Mouse (Mus musculus) MEL (cell line): ENCODE measurements around the gene Ergic1. TPM values are rescaled to one million over a fixed set of nuclear protein-coding genes. Genes with fewer than 3 reads are reported as not detected.

Experiments
- DNase-seq: peaks from one replicate; pipeline ENCODE4 v3.0.0; 2011; ENCODE audit warnings: low read depth, low spot score
- H3K27ac ChIP-seq: 2 replicates; pipeline ENCODE4 v1.5.1; 2012; ENCODE audit warnings: low read depth, mild to moderate bottlenecking, control low read depth, low read length, moderate library complexity; ENCODE audit not compliant: control insufficient read depth
- H3K27me3 ChIP-seq, 2 experiments: fragments of 150-350 bp in 1 of 2; sonication (generic) in 1 of 2; 2 replicates each; pipeline ENCODE4 v1.6.1; 2012; ENCODE audit warnings: low read length in 2 of 2, mild to moderate bottlenecking in 2 of 2, improper control_type of control experiment in 1 of 2, moderate library complexity in 1 of 2; ENCODE audit not compliant: insufficient read depth in 2 of 2, control insufficient read depth in 1 of 2
- H3K36me3 ChIP-seq, 2 experiments: 2 replicates each; pipeline ENCODE4 v1.6.1; 2012 to 2014; ENCODE audit warnings: low read length in 2 of 2, improper control_type of control experiment in 1 of 2, inconsistent platforms in 1 of 2, mild to moderate bottlenecking in 1 of 2; ENCODE audit not compliant: insufficient read depth in 2 of 2, control insufficient read depth in 1 of 2
- H3K4me1 ChIP-seq, 2 experiments: fragments of 150-350 bp in 1 of 2; sonication (generic) in 1 of 2; 2 replicates each; pipeline ENCODE4 v1.6.1; 2012; ENCODE audit warnings: low read length in 2 of 2, improper control_type of control experiment in 1 of 2, mild to moderate bottlenecking in 1 of 2; ENCODE audit not compliant: insufficient read depth in 2 of 2, control insufficient read depth in 1 of 2
- H3K4me3 ChIP-seq, 2 experiments: fragments of 150-350 bp in 1 of 2; sonication (generic) in 1 of 2; 2 replicates each; pipeline ENCODE4 v1.5.1; 2012; ENCODE audit warnings: low read depth in 2 of 2, low read length in 2 of 2, mild to moderate bottlenecking in 2 of 2, moderate library complexity in 2 of 2, control low read depth in 1 of 2, improper control_type of control experiment in 1 of 2; ENCODE audit not compliant: control insufficient read depth in 1 of 2, insufficient read depth in 1 of 2
- H3K79me2 ChIP-seq: 2 replicates; pipeline ENCODE4 v1.6.1; 2012; ENCODE audit warnings: mild to moderate bottlenecking, low read length, moderate library complexity; ENCODE audit not compliant: control insufficient read depth, poor library complexity, insufficient read depth
- H3K9ac ChIP-seq: 2 replicates; pipeline ENCODE4 v1.6.1; 2012; ENCODE audit warnings: low read depth, mild to moderate bottlenecking, control low read depth, low read length, moderate library complexity; ENCODE audit not compliant: control insufficient read depth, poor library complexity, severe bottlenecking
- H3K9me3 ChIP-seq: fragments of 150-350 bp; sonication (generic); replicated peaks from 2 replicates; pipeline ENCODE4 v1.6.1; 2012; ENCODE audit warnings: mild to moderate bottlenecking, low read length, improper control_type of control experiment, moderate library complexity; ENCODE audit not compliant: insufficient read depth
- BHLHE40 ChIP-seq: IDR thresholded peaks from 2 replicates; pipeline ENCODE4 v1.6.1; 2012; ENCODE audit warnings: low read depth, mild to moderate bottlenecking, inconsistent platforms, low read length, improper control_type of control experiment, borderline replicate concordance
- CHD1 ChIP-seq: IDR thresholded peaks from 2 replicates; pipeline ENCODE4 v1.6.1; 2012; ENCODE audit warnings: low read depth, mild to moderate bottlenecking, inconsistent platforms, low read length, improper control_type of control experiment
- CHD2 ChIP-seq: IDR thresholded peaks from 2 replicates; pipeline ENCODE4 v1.6.1; 2011; ENCODE audit warnings: low read length, improper control_type of control experiment
- CTCF ChIP-seq, 3 experiments: IDR thresholded peaks in 2 of 3; conservative IDR thresholded peaks in 1 of 3; 2 replicates each; pipeline ENCODE4 v1.5.1; 2011 to 2012; ENCODE audit warnings: low read length in 3 of 3, low read depth in 2 of 3, mild to moderate bottlenecking in 2 of 3, improper control_type of control experiment in 1 of 3, inconsistent platforms in 1 of 3, mixed read lengths in 1 of 3, moderate library complexity in 1 of 3; ENCODE audit not compliant: control insufficient read depth in 1 of 3, insufficient read depth in 1 of 3, poor library complexity in 1 of 3, severe bottlenecking in 1 of 3
- E2F4 ChIP-seq: IDR thresholded peaks from 2 replicates; pipeline ENCODE4 v1.6.1; 2011; ENCODE audit warnings: low read depth, low read length, improper control_type of control experiment, borderline replicate concordance
- EP300 ChIP-seq, 2 experiments: IDR thresholded peaks; 2 replicates each; pipeline ENCODE4 v1.6.1; 2011; ENCODE audit warnings: improper control_type of control experiment in 2 of 2, low read length in 2 of 2, low read depth in 1 of 2, mild to moderate bottlenecking in 1 of 2
- ETS1 ChIP-seq: IDR thresholded peaks from 2 replicates; pipeline ENCODE4 v1.6.1; 2012; ENCODE audit warnings: low read depth, mild to moderate bottlenecking, inconsistent platforms, low read length, improper control_type of control experiment, moderate library complexity
- GATA1 ChIP-seq: IDR thresholded peaks from 2 replicates; pipeline ENCODE4 v1.6.1; 2011; ENCODE audit warnings: low read depth, low read length, improper control_type of control experiment
- HCFC1 ChIP-seq: IDR thresholded peaks from 2 replicates; pipeline ENCODE4 v1.6.1; 2012; ENCODE audit warnings: low read depth, mild to moderate bottlenecking, inconsistent platforms, low read length, improper control_type of control experiment, moderate library complexity
- KAT2A ChIP-seq: conservative IDR thresholded peaks from 2 replicates; pipeline ENCODE4 v1.6.1; 2012; ENCODE audit warnings: low read depth, low read length, improper control_type of control experiment, inconsistent platforms
- MAX ChIP-seq: IDR thresholded peaks from 2 replicates; pipeline ENCODE4 v1.6.1; 2011; ENCODE audit warnings: low read length, improper control_type of control experiment
- MAZ ChIP-seq: IDR thresholded peaks from 2 replicates; pipeline ENCODE4 v1.6.1; 2012; ENCODE audit warnings: low read depth, mild to moderate bottlenecking, inconsistent platforms, low read length, improper control_type of control experiment
- MEF2A ChIP-seq: IDR thresholded peaks from 2 replicates; pipeline ENCODE4 v1.6.1; 2014; ENCODE audit warnings: low read depth, mild to moderate bottlenecking, inconsistent platforms, low read length, improper control_type of control experiment; ENCODE audit not compliant: poor library complexity, insufficient replicate concordance, severe bottlenecking; ENCODE audit errors: extremely low read depth
- MXI1 ChIP-seq: IDR thresholded peaks from 2 replicates; pipeline ENCODE4 v1.6.1; 2011; ENCODE audit warnings: mild to moderate bottlenecking, low read depth, low read length, improper control_type of control experiment
- MYB ChIP-seq: IDR thresholded peaks from 2 replicates; pipeline ENCODE4 v1.6.1; 2011; ENCODE audit warnings: mild to moderate bottlenecking, low read depth, low read length, improper control_type of control experiment
- MYC ChIP-seq: IDR thresholded peaks from 2 replicates; pipeline ENCODE4 v1.6.1; 2011; ENCODE audit warnings: low read depth, mild to moderate bottlenecking, low read length, improper control_type of control experiment, moderate library complexity
- NRF1 ChIP-seq: IDR thresholded peaks from 2 replicates; pipeline ENCODE4 v1.6.1; 2014; ENCODE audit warnings: low read depth, mild to moderate bottlenecking, inconsistent platforms, low read length, improper control_type of control experiment, moderate library complexity; ENCODE audit not compliant: poor library complexity, insufficient read depth, severe bottlenecking
- POLR2A ChIP-seq, 2 experiments: IDR thresholded peaks; 2 replicates each; pipeline ENCODE4 v1.6.1; 2011 to 2012; ENCODE audit warnings: low read length in 2 of 2, mild to moderate bottlenecking in 2 of 2, control low read depth in 1 of 2, improper control_type of control experiment in 1 of 2, low read depth in 1 of 2, moderate library complexity in 1 of 2; ENCODE audit not compliant: control insufficient read depth in 1 of 2, insufficient read depth in 1 of 2, poor library complexity in 1 of 2
- POLR2AphosphoS5 ChIP-seq: IDR thresholded peaks from 2 replicates; pipeline ENCODE4 v1.6.1; 2012; ENCODE audit warnings: low read depth, borderline replicate concordance, mild to moderate bottlenecking, inconsistent platforms, low read length, moderate library complexity, mixed read lengths
- RAD21 ChIP-seq: IDR thresholded peaks from 2 replicates; pipeline ENCODE4 v1.6.1; 2011; ENCODE audit warnings: mild to moderate bottlenecking, low read depth, low read length, improper control_type of control experiment
- RCOR1 ChIP-seq: IDR thresholded peaks from 2 replicates; pipeline ENCODE4 v1.6.1; 2012; ENCODE audit warnings: low read depth, mild to moderate bottlenecking, inconsistent platforms, low read length, improper control_type of control experiment
- SIN3A ChIP-seq: IDR thresholded peaks from 2 replicates; pipeline ENCODE4 v1.6.1; 2012; ENCODE audit warnings: low read length, improper control_type of control experiment, inconsistent platforms
- TAL1 ChIP-seq: IDR thresholded peaks from 2 replicates; pipeline ENCODE4 v1.6.1; 2012; ENCODE audit warnings: mild to moderate bottlenecking, inconsistent platforms, low read length, moderate library complexity, mixed read lengths
- TCF12 ChIP-seq: IDR thresholded peaks from 2 replicates; pipeline ENCODE4 v1.6.1; 2014; ENCODE audit warnings: low read depth, mild to moderate bottlenecking, inconsistent platforms, low read length, improper control_type of control experiment, moderate library complexity
- USF1 ChIP-seq: IDR thresholded peaks from 2 replicates; pipeline ENCODE4 v1.6.1; 2014; ENCODE audit warnings: low read depth, mild to moderate bottlenecking, inconsistent platforms, low read length, improper control_type of control experiment, moderate library complexity
- ZMIZ1 ChIP-seq: IDR thresholded peaks from 2 replicates; pipeline ENCODE4 v1.6.1; 2012; ENCODE audit warnings: low read depth, mild to moderate bottlenecking, inconsistent platforms, low read length, improper control_type of control experiment, moderate library complexity
- polyA plus RNA-seq, 2 experiments: library from polyadenylated mRNA; stranded (reverse) in 1 of 2; unstranded in 1 of 2; fragments of >175 nt in 1 of 2; fragments of >200 nt in 1 of 2; gene quantifications; 2 replicates each; pipeline versions ENCODE4 v1.2.1 to v1.2.4; 2012; ENCODE audit warnings: low replicate concordance in 2 of 2, low read depth in 1 of 2; ENCODE audit not compliant: insufficient read length in 2 of 2, insufficient read depth in 1 of 2, missing spikeins in 1 of 2
- total RNA-seq: library from RNA; depleted of rRNA; stranded (reverse); fragments of 300-350 nt; gene quantifications from 2 replicates; pipeline ENCODE4 v1.2.3, GENCODE M21; 2012

Gene Ergic1
- total and polyA plus RNA-seq, 3 experiments = 78.5 to 730 (median 95.6) TPM

- no peak for TF ChIP-seq CHD1
These were observed 114.9 kb downstream of the Ergic1 start (continued) for GRCm38 (mm10) chr17:26676252-26676615.

- H3K4me1 ChIP-seq = peaks cover 9 to 35% of the 10 kb centered on the region in 2 experiments; a peak in 3 of 4 replicates
- no peaks in the 10 kb centered on the region for H3K9me3 ChIP-seq
- H3K36me3 ChIP-seq = peaks cover 0 to 20% of the 10 kb centered on the region in 2 experiments; a peak in 2 of 4 replicates
- H3K79me2 ChIP-seq = peaks cover 34% of the 10 kb centered on the region
- peak overlapping the region; percentile 98 to 100 for H3K4me3 ChIP-seq
- peak overlapping the region; percentile 95 for H3K9ac ChIP-seq
- TF ChIP-seq TAL1 (peak; percentile 58), NRF1 (peak; percentile 51; the same call in 1 of the 2 replicates), MAX (peak; percentile 82), GATA1 (peak; percentile 67), USF1 (peak; percentile 68), SIN3A (peak; percentile 89), ZMIZ1 (no peak; the same call in 1 of the 2 replicates), MAZ (0 out of 2 replicates have a peak, but pooled peaks have one; percentile 66), MYB (peak; percentile 85), KAT2A (0 out of 2 replicates have a peak, but pooled peaks have one; percentile 16), MXI1 (peak; percentile 72), POLR2AphosphoS5 (0 out of 2 replicates have a peak, but pooled peaks have one; percentile 4), MYC (peak; percentile 85), BHLHE40 (peak; percentile 35; the same call in 1 of the 2 replicates), EP300 (IDR thresholded peaks at IDR 0.05; ENCODE audit: low read depth in 1 of 2, low read length in 2 of 2) (peak; percentile 84 to 87), HCFC1 (peak; percentile 40; the same call in 1 of the 2 replicates), E2F4 (peak; percentile 45), TCF12 (peak; percentile 67), RCOR1 (peak; percentile 90), POLR2A (IDR thresholded peaks at IDR 0.05; ENCODE audit: control insufficient read depth in 1 of 2, insufficient read depth in 1 of 2, low read depth in 1 of 2, low read length in 2 of 2, poor library complexity in 1 of 2) (no peak; a peak in 2 of 4 replicates), CHD2 (no peak), MEF2A (no peak), CTCF (IDR thresholded peaks at IDR 0.05 in 2 of 3, conservative IDR thresholded peaks at IDR 0.05 in 1 of 3; ENCODE audit: control insufficient read depth in 1 of 3, insufficient read depth in 1 of 3, low read depth in 2 of 3, low read length in 3 of 3, poor library complexity in 1 of 3, severe bottlenecking in 1 of 3) (no peak), RAD21 (no peak; the same call in 1 of the 2 replicates), ETS1 (peak; percentile 94)
- TF ChIP-seq, all 39 proteins: peak for 19
- Histone ChIP-seq H3K27me3 (no peaks in the 10 kb centered on the region), H3K27ac (peak overlapping the region; percentile 97)
- DNase-seq = peak; percentile 90
These were observed 115.5 kb downstream of the Ergic1 start for GRCm38 (mm10) chr17:26676616-26677376.
